Mouse (Mus musculus): ENCODE measurements at regions not wholly inside any gene's neighbourhood (a gene's known extent, or its start where the extent isn't known, plus 50 kb on each side); places are given as distances from the start of the nearest gene placed in this dataset.

GRCm38 (mm10) chr2:38420498-38420897, 81.4 kb downstream of the Lhx2 start:
- DNase-seq (ENCODE audit: low spot score) = no peak
- H3K4me2 ChIP-seq (ENCODE audit: low read depth, severe bottlenecking) = no peak overlapping the region
- 63% methylated on average over 3 of the region's 3 CpGs for WGBS

GRCm38 (mm10) chr2:38422406-38422805, 83.3 kb downstream of the Lhx2 start:
- no peak for DNase-seq (ENCODE audit: low spot score)
- no peak overlapping the region for H3K27ac ChIP-seq (replicated peaks; ENCODE audit: low read depth, low read length)
- H3K36me3 ChIP-seq (ENCODE audit: control insufficient read depth, insufficient read depth, low read length) = no peaks in the 10 kb centered on the region
- WGBS = 89% methylated on average over 3 of the region's 3 CpGs
- ATAC-seq (ENCODE audit: insufficient number of reproducible peaks, low FRiP score, low TSS enrichment, low read depth) = no peak
- no peak overlapping the region for H3K4me2 ChIP-seq (ENCODE audit: low read depth, severe bottlenecking)
- no peaks in the 10 kb centered on the region for H3K9me3 ChIP-seq (ENCODE audit: control insufficient read depth, low read length)
- H3K4me3 ChIP-seq (ENCODE audit: low read depth, low read length) = no peak overlapping the region
- no peak overlapping the region for H3K9ac ChIP-seq (ENCODE audit: low read length)
- no peaks in the 10 kb centered on the region for H3K27me3 ChIP-seq (ENCODE audit: control insufficient read depth, insufficient read depth, low read length)
- 0 out of 2 replicates have a peak, but pooled peaks cover 3% of the 10 kb centered on the region for H3K4me1 ChIP-seq (ENCODE audit: control insufficient read depth, insufficient read depth, low read length)

More at GRCm38 (mm10) chr2:38420498-38420897, 81.4 kb downstream of the Lhx2 start:
- no peak for ATAC-seq (ENCODE audit: insufficient number of reproducible peaks, low FRiP score, low TSS enrichment, low read depth)
- Histone ChIP-seq H3K4me3 (ENCODE audit: low read depth, low read length) (no peak overlapping the region), H3K36me3 (ENCODE audit: control insufficient read depth, insufficient read depth, low read length) (no peaks in the 10 kb centered on the region), H3K9me3 (ENCODE audit: control insufficient read depth, low read length) (no peaks in the 10 kb centered on the region), H3K27ac (replicated peaks; ENCODE audit: low read depth, low read length) (no peak overlapping the region), H3K27me3 (ENCODE audit: control insufficient read depth, insufficient read depth, low read length) (no peaks in the 10 kb centered on the region), H3K9ac (ENCODE audit: low read length) (no peak overlapping the region), H3K4me1 (ENCODE audit: control insufficient read depth, insufficient read depth, low read length) (0 out of 2 replicates have a peak, but pooled peaks cover 3% of the 10 kb centered on the region)

- ATAC-seq (ENCODE audit: insufficient number of reproducible peaks, low FRiP score, low TSS enrichment, low read depth) (no peak), DNase-seq (ENCODE audit: low spot score) (no peak)
- Histone ChIP-seq H3K4me1 (ENCODE audit: control insufficient read depth, insufficient read depth, low read length) (0 out of 2 replicates have a peak, but pooled peaks cover 3% of the 10 kb centered on the region), H3K27ac (replicated peaks; ENCODE audit: low read depth, low read length) (no peak overlapping the region), H3K9me3 (ENCODE audit: control insufficient read depth, low read length) (no peaks in the 10 kb centered on the region), H3K9ac (ENCODE audit: low read length) (no peak overlapping the region; the same call in 1 of the 2 replicates), H3K27me3 (ENCODE audit: control insufficient read depth, insufficient read depth, low read length) (no peaks in the 10 kb centered on the region), H3K4me3 (ENCODE audit: low read depth, low read length) (no peak overlapping the region), H3K36me3 (ENCODE audit: control insufficient read depth, insufficient read depth, low read length) (no peaks in the 10 kb centered on the region), H3K4me2 (ENCODE audit: low read depth, severe bottlenecking) (peak overlapping the region; percentile 40)
- 42% methylated on average over 7 of the region's 7 CpGs for WGBS
These were observed 84.8 kb downstream of the Lhx2 start for GRCm38 (mm10) chr2:38423886-38424277.

GRCm38 (mm10) chr2:38424278-38424931, 85.3 kb downstream of the Lhx2 start:
- H3K27me3 ChIP-seq (ENCODE audit: control insufficient read depth, insufficient read depth, low read length) = no peaks in the 10 kb centered on the region
- peak overlapping the region; percentile 50 for H3K9ac ChIP-seq (ENCODE audit: low read length)
- peak; percentile 55 for ATAC-seq (ENCODE audit: insufficient number of reproducible peaks, low FRiP score, low TSS enrichment, low read depth)
- no peaks in the 10 kb centered on the region for H3K9me3 ChIP-seq (ENCODE audit: control insufficient read depth, low read length)
- 4% methylated on average over 21 of the region's 22 CpGs for WGBS
- no peak overlapping the region for H3K27ac ChIP-seq (replicated peaks; ENCODE audit: low read depth, low read length)
- 0 out of 2 replicates have a peak, but pooled peaks cover 3% of the 10 kb centered on the region for H3K4me1 ChIP-seq (ENCODE audit: control insufficient read depth, insufficient read depth, low read length)
- peak overlapping the region; percentile 40 for H3K4me2 ChIP-seq (ENCODE audit: low read depth, severe bottlenecking)
- peak; percentile 41 for DNase-seq (ENCODE audit: low spot score)
- H3K36me3 ChIP-seq (ENCODE audit: control insufficient read depth, insufficient read depth, low read length) = no peaks in the 10 kb centered on the region
- no peak overlapping the region for H3K4me3 ChIP-seq (ENCODE audit: low read depth, low read length)

GRCm38 (mm10) chr2:38424976-38425375, 85.9 kb downstream of the Lhx2 start:
- Histone ChIP-seq H3K9ac (ENCODE audit: low read length) (no peak overlapping the region), H3K4me1 (ENCODE audit: control insufficient read depth, insufficient read depth, low read length) (0 out of 2 replicates have a peak, but pooled peaks cover 3% of the 10 kb centered on the region), H3K27ac (replicated peaks; ENCODE audit: low read depth, low read length) (no peak overlapping the region), H3K4me2 (ENCODE audit: low read depth, severe bottlenecking) (peak overlapping the region; percentile 40; the same call in 1 of the 2 replicates), H3K9me3 (ENCODE audit: control insufficient read depth, low read length) (no peaks in the 10 kb centered on the region), H3K4me3 (ENCODE audit: low read depth, low read length) (no peak overlapping the region), H3K36me3 (ENCODE audit: control insufficient read depth, insufficient read depth, low read length) (no peaks in the 10 kb centered on the region), H3K27me3 (ENCODE audit: control insufficient read depth, insufficient read depth, low read length) (no peaks in the 10 kb centered on the region)
- 26% methylated on average over 9 of the region's 9 CpGs for WGBS
- DNase-seq (ENCODE audit: low spot score) (no peak), ATAC-seq (ENCODE audit: insufficient number of reproducible peaks, low FRiP score, low TSS enrichment, low read depth) (peak; percentile 13; the same call in 1 of the 2 replicates)

GRCm38 (mm10) chr2:38429752-38430378, 81.6 kb upstream of the Nek6 start:
- Histone ChIP-seq H3K27ac (replicated peaks; ENCODE audit: low read depth, low read length) (no peak overlapping the region), H3K36me3 (ENCODE audit: control insufficient read depth, insufficient read depth, low read length) (no peaks in the 10 kb centered on the region), H3K4me2 (ENCODE audit: low read depth, severe bottlenecking) (no peak overlapping the region), H3K9me3 (ENCODE audit: control insufficient read depth, low read length) (no peaks in the 10 kb centered on the region), H3K4me3 (ENCODE audit: low read depth, low read length) (no peak overlapping the region), H3K9ac (ENCODE audit: low read length) (no peak overlapping the region), H3K4me1 (ENCODE audit: control insufficient read depth, insufficient read depth, low read length) (no peaks in the 10 kb centered on the region), H3K27me3 (ENCODE audit: control insufficient read depth, insufficient read depth, low read length) (no peaks in the 10 kb centered on the region)
- 38% methylated on average over 6 of the region's 6 CpGs for WGBS
- peak; percentile 84 for DNase-seq (ENCODE audit: low spot score)
- no peak for ATAC-seq (ENCODE audit: insufficient number of reproducible peaks, low FRiP score, low TSS enrichment, low read depth)

GRCm38 (mm10) chr2:38431546-38431945, 79.9 kb upstream of the Nek6 start:
- Histone ChIP-seq H3K4me3 (ENCODE audit: low read depth, low read length) (no peak overlapping the region), H3K9ac (ENCODE audit: low read length) (no peak overlapping the region), H3K9me3 (ENCODE audit: control insufficient read depth, low read length) (no peaks in the 10 kb centered on the region), H3K4me2 (ENCODE audit: low read depth, severe bottlenecking) (no peak overlapping the region), H3K36me3 (ENCODE audit: control insufficient read depth, insufficient read depth, low read length) (no peaks in the 10 kb centered on the region), H3K27me3 (ENCODE audit: control insufficient read depth, insufficient read depth, low read length) (no peaks in the 10 kb centered on the region), H3K4me1 (ENCODE audit: control insufficient read depth, insufficient read depth, low read length) (peaks cover 2% of the 10 kb centered on the region; the same call in 1 of the 2 replicates), H3K27ac (replicated peaks; ENCODE audit: low read depth, low read length) (no peak overlapping the region)
- 60% methylated on average over 5 of the region's 5 CpGs for WGBS
- ATAC-seq (ENCODE audit: insufficient number of reproducible peaks, low FRiP score, low TSS enrichment, low read depth) (no peak), DNase-seq (ENCODE audit: low spot score) (no peak)

- peaks cover 5% of the 10 kb centered on the region; the same call in 1 of the 2 replicates for H3K4me1 ChIP-seq (ENCODE audit: control insufficient read depth, insufficient read depth, low read length)
- no peak overlapping the region for H3K4me2 ChIP-seq (ENCODE audit: low read depth, severe bottlenecking)
- H3K27me3 ChIP-seq (ENCODE audit: control insufficient read depth, insufficient read depth, low read length) = no peaks in the 10 kb centered on the region
- H3K36me3 ChIP-seq (ENCODE audit: control insufficient read depth, insufficient read depth, low read length) = no peaks in the 10 kb centered on the region
- no peak overlapping the region for H3K4me3 ChIP-seq (ENCODE audit: low read depth, low read length)
- no peaks in the 10 kb centered on the region for H3K9me3 ChIP-seq (ENCODE audit: control insufficient read depth, low read length)
- DNase-seq (ENCODE audit: low spot score) = no peak
- no peak overlapping the region for H3K9ac ChIP-seq (ENCODE audit: low read length)
- no peak overlapping the region for H3K27ac ChIP-seq (replicated peaks; ENCODE audit: low read depth, low read length)
- 19% methylated on average over 3 of the region's 3 CpGs for WGBS
- ATAC-seq (ENCODE audit: insufficient number of reproducible peaks, low FRiP score, low TSS enrichment, low read depth) = no peak
These were observed 77.7 kb upstream of the Nek6 start for GRCm38 (mm10) chr2:38433736-38434135.

Data from limb, embryonic 11.5 days (tissue).